Mouse (Mus musculus) gastrocnemius, adult 18-20 months (tissue): Measurements from ENCODE around the gene Nav2. TPM values are rescaled to one million over a fixed set of nuclear protein-coding genes. Genes with fewer than 3 reads are reported as not detected.

ENCODE experiments used
- DNase-seq: peaks from one replicate; pipeline ENCODE4 v3.0.0; 2021; ENCODE audit warnings: low spot score
- total RNA-seq, 2 experiments: library from RNA; stranded (reverse); gene quantifications; 2 replicates each; pipeline ENCODE4 v1.2.3; 2021

Gene Nav2
- total RNA-seq, 2 experiments from 2014 or later: 35.3 to 35.4 TPM

- no peak for DNase-seq
Observed at GRCm38 (mm10) chr7:49350321-49351007, 441.9 kb downstream of the Nav2 start.

GRCm38 (mm10) chr7:49351596-49352258, 443.2 kb downstream of the Nav2 start:
- no peak for DNase-seq

- DNase-seq: no peak
Observed at GRCm38 (mm10) chr7:49357441-49358165, 449.1 kb downstream of the Nav2 start.

- DNase-seq: peak; percentile 68
Observed at GRCm38 (mm10) chr7:49359120-49359519, 450.6 kb downstream of the Nav2 start.

DNA sequence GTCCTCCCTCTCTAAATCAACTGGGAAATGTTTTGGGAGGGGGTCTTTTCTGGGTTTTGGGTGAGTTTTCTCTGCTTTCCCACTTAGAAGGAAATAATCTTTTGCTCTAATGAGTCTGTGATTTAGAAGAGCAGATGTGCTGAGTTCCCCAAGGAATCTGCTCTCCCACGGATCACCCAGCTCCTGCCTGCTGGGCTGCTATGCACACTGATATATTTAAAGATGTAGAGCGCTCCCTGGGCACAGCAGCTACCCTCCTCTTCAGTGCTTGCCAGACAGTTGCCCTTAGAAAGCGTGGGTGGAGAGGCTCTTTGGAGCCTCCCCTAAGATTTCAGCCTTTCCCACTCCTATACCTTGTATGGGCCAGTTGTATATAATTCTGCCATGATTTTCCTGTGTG, 452.1 kb downstream of the Nav2 start:
- no peak for DNase-seq

- DNase-seq: no peak
Observed at GRCm38 (mm10) chr7:49361465-49362090, 453.1 kb downstream of the Nav2 start.

- no peak for DNase-seq
Observed at GRCm38 (mm10) chr7:49364486-49365162, 456.1 kb downstream of the Nav2 start.

DNA sequence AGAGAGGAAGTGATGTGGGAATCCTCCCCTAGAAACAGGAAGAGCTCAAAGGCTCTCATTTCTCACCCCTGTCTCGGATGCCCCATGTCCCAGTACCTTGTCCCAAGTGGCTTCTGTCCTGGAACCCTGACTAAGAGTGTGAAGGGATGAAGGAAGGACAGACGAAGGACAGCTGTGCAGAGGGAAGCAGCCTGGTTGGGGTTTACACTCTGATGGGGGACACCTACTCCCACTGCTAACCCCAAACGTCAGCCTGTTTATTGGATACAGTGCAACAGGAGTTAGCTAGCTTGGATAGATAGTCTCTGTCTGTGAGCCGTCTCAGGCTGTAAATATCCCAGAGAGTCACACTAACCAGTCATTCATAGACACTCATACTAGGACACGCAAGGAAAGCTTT, 460.1 kb downstream of the Nav2 start:
- DNase-seq: no peak

- no peak for DNase-seq
Observed at GRCm38 (mm10) chr7:49369006-49369405, 460.5 kb downstream of the Nav2 start.

DNA sequence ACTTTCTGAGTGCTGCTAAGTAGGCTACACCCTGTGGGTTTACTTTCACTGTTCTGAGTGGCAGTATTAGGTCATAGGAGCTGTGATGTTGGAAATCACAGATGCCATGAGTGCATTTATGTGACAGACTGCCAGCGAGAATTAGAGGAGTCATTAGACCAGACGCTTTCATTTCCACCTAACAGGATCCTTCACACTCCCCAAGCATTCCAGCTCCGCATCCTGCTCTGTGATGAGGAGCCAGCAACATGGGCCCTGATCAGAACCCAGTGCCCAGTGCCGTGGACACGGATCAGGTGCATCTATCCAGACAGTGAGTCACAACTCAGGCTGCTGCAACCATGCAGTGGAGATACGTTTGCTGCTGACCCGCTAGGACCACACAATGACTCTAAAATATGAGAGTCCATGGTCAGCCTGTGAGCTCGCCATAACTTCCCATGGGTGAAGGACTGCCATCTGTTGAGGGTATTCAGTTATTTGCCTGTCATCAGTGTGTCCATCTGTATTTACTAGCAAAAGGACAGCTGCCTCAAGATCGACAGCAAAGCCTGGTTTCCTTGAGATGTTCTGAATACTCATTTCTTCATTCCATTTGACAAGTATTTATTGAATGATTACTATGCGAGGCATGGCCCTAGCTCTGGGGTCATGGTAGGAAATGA, 461.4 kb downstream of the Nav2 start:
- DNase-seq: no peak

DNA sequence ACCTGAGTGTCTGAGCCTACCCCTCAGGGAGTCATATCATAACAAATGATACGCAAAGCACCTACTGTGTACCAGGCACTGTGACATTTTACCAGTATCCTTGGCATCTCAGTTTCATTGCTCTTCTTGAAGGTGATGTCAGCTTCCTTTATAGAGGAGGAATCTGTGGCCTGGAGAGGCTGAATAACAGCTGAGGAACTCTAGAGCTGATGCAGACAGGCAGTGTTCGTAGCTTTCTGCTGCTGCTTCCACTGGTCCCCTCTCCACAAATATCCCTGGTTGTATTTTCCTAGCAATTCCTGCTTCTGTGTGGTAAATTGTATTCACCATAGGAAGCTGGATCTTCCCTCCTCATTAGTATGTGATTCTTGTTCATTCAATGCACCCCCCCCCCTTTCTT, 462.8 kb downstream of the Nav2 start:
- no peak for DNase-seq

- DNase-seq: no peak
Observed at GRCm38 (mm10) chr7:49371972-49372371, 463.5 kb downstream of the Nav2 start.

DNA sequence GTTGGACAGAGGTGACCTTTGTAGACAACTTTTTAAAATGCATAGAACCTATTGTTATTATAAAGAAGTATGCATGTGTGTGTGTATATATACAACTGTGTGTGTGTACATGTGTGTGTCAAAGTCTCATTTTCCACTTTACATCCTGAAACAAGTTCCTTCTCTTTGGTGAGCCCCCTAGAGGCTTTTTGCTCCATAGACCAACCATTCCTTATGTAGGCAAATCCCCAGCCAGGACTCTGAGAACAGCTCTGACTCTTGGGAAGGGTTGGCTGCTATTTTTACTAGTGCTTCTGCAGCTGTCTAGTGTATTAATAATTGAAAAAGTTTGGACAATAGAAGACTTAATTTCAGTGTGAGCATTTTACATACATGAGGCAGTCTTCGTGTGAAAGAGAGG, 464.7 kb downstream of the Nav2 start:
- DNase-seq: no peak

GRCm38 (mm10) chr7:49373661-49374060, 465.1 kb downstream of the Nav2 start:
- DNase-seq: no peak

DNA sequence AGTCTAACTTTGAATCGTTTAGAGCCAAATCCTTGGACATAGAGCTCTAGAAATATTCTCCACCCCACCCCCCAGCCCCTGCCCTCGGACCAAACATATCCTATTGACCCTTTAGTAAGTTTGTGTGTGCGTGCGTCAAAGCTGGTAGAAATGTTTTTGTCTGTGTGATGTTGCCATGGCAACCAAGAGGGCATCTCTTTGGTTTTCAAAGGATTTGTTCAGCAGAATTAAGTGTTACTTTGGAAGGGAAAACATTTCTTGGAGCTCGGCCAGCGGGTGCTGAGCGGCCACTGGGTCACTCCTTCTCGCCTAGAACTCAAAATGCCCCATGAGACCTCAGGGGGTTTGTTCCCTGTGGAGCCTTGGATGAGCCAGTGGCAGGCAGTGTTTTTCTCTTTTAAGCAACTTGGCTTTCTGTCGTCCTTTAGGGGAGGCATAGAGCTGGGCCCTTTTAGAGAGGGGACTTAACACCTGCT, 467.0 kb downstream of the Nav2 start:
- no peak for DNase-seq

GRCm38 (mm10) chr7:49378608-49379007, 470.1 kb downstream of the Nav2 start:
- DNase-seq: peak; percentile 78

DNA sequence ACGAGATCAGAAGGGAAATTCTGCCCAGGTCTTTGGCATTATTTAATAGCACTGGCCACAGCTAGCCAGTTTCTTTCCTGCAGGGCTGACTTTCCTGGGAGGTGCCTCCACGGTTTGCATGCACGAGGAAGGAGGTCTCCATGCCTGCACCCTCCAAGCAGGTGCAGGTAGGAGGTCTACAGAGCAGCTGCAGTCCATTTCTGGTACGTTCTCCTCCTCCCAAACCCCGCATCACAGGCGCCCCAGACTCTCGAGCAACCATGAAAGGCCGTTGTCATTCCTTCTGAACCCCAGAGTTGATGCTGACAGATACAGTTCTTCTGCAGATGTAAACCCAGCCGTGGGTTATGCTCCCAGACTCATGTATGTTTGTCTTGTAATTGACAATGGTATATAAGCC, 472.4 kb downstream of the Nav2 start:
- no peak for DNase-seq

DNA sequence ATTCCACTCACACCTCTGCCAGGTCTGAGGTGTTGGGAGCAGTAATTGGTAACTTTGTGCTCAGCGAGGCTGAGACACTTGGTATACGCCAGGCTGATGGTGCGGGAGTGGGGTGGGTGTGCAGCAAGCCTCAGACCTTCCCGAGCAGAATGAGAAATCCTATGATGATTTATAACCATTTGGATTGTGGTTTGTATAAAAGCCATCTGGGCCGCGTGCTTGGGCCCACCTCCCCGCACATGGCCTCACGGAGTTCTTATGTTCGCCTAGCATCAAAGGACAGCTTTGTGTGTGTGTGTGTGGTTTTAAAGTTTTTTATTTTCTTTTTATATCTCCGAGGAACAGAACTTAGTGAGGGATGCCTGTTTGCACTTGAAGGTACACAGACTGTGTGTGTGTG, 474.4 kb downstream of the Nav2 start:
- DNase-seq: no peak

DNA sequence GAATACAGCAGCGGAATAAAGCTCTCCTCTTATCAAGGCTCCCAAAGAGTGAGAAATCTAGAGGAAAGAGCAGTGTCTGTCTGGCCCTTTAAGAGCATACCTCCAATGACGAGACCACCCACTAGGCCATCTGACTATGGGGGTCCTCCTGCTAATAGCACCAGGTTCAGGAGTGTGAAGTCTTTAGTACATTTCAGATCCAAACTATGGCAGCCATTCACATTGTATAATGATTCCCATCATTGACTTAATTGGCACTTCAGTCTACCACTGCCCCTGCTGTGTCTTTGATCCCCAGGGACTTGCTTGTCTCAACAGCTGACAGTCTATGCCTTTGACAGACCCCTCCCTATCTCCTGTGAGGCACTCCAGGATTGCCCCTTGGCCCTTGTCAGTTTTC, 479.6 kb downstream of the Nav2 start:
- DNase-seq: no peak

DNA sequence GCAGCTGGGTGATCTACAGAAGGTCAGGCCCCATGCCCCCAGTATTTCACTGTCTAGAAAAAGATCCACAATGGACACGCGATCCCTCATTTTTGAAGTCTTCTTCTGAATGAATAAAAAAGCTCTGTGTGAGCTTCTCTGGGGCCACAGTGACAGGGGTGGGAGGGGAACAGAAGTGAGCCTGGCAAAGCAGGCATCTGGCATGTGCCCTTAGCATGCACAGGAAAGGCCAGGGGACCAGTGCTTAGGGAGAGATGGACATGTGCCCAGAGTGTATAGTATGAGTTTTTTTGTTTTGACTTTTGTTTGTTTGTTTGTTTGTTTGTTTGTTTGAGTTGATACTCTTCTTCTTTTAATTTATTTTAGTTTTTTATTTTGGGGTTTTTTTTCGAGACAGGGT, 481.8 kb downstream of the Nav2 start:
- DNase-seq: no peak

DNA sequence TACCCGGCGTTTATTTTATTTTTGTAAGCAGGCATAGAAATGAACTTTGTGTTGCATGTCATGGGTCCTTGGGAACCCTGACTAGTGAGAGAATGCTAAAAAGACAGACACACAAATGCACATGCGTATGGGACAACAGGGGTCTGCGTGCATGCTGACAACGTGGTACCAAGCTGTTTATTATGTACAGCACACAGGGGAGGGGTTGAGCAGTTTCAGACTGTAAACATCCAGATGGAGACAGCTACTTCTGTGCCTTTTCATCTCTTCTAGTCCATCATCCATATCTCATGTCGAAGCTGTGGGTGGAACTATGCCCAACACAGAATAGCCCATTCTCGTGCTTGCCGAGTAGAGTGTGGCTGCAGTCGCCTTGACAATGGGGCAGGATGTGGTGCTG, 482.3 kb downstream of the Nav2 start:
- no peak for DNase-seq
